21 mouse cellular contexts compared by ENCODE assay signal in the genomic region with DNA sequence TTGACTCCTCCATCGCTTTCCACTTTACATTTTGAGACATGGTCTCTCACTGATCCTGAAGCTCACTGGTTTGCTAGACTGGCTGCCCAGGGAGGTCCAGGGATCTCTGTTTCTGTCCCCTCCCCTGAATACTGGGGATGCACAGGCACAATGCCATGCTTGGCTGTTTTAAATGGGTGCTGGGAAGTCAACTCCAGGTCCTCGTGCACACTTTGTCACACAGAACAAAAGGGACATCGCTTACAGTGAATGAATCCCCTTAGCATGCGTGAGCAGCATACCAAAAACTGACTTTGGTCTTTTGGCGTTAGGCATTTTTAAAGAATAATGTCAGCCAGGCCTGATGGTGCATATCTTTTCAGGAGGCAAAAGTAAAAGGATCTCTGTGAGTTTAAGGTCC.
DNase-seq lines count a peak whose midpoint lies in the region; ATAC-seq and TF ChIP-seq lines count a peak whose summit lies in the region.
"Had no signal": no experiment of that assay in that cellular context is flagged by ENCODE, and none has a peak within 500 bp of the region (broad histone marks: within the 10 kb centered on the region; RNA-seq: fewer than 3 reads in every experiment).

No protein-coding gene starts in this region.

- no peak overlapping the region for H3K4me3 ChIP-seq in hindbrain, embryonic 11.5 days (ENCODE audit: low read depth, low read length)
- no peak overlapping the region for H3K4me3 ChIP-seq in hindbrain, postnatal 0 days (ENCODE audit: low read length)
- H3K4me3 ChIP-seq: embryonic facial prominence, embryonic 12.5 days; heart, embryonic 10.5 days; liver, embryonic 13.5 days had no signal

- no peak overlapping the region for H3K9ac ChIP-seq in hindbrain, embryonic 11.5 days (ENCODE audit: low read depth, low read length)
- no peak overlapping the region for H3K9ac ChIP-seq in hindbrain, postnatal 0 days (replicated peaks; ENCODE audit: low read length)
- H3K9ac ChIP-seq: embryonic facial prominence, embryonic 12.5 days; liver, embryonic 13.5 days had no signal

- no peaks in the 10 kb centered on the region for H3K9me3 ChIP-seq in hindbrain, embryonic 11.5 days (ENCODE audit: control insufficient read depth, low read length)
- H3K9me3 ChIP-seq in hindbrain, postnatal 0 days (ENCODE audit: low read length), result no peaks in the 10 kb centered on the region
- H3K9me3 ChIP-seq: embryonic facial prominence, embryonic 12.5 days; heart, embryonic 10.5 days; liver, embryonic 13.5 days had no signal

- H3K36me3 ChIP-seq in hindbrain, embryonic 11.5 days (ENCODE audit: control insufficient read depth, insufficient read depth, low read length), result no peaks in the 10 kb centered on the region
- no peaks in the 10 kb centered on the region for H3K36me3 ChIP-seq in hindbrain, postnatal 0 days (ENCODE audit: insufficient read depth, low read length)
- H3K36me3 ChIP-seq: embryonic facial prominence, embryonic 12.5 days; heart, embryonic 10.5 days; liver, embryonic 13.5 days had no signal

- DNase-seq in left cerebral cortex, postnatal 4 days, result peak; percentile 4
- DNase-seq in left cerebral cortex, postnatal 25 days (ENCODE audit: low spot score in 2 of 2), result no peak
- DNase-seq in brain, embryonic 14.5 days (ENCODE audit: low read depth), result peak; percentile 48
- DNase-seq in hindbrain, embryonic 11.5 days (ENCODE audit: low spot score), result peak; percentile 64
- peak; percentile 68 for DNase-seq in hindbrain, postnatal 0 days (ENCODE audit: low spot score)
- DNase-seq in gastrocnemius, postnatal 14 days, result no peak
- no peak for DNase-seq in kidney, adult 18-20 months
- DNase-seq: cerebellum, adult 18-20 months; cerebellum, postnatal 36 days; heart, postnatal 4 days; kidney, postnatal 36 days; layer of hippocampus, postnatal 36 days; liver, embryonic 13.5 days; lung, adult 2 months; lung, postnatal 14 days; right cerebral cortex, adult 18-20 months; right cerebral cortex, postnatal 4 days; thymus, postnatal 14 days had no signal

- TF ChIP-seq CTCF in brain, embryonic 14.5 days (IDR thresholded peaks at IDR 0.05; ENCODE audit: borderline replicate concordance, extremely low read depth, insufficient read depth, insufficient read length), result no peak
- no peak for TF ChIP-seq CTCF in hindbrain, postnatal 0 days (IDR thresholded peaks at IDR 0.05; ENCODE audit: low read depth)

- no peak overlapping the region for H3K27ac ChIP-seq in hindbrain, embryonic 11.5 days (ENCODE audit: low read depth, low read length)
- no peak overlapping the region for H3K27ac ChIP-seq in hindbrain, postnatal 0 days
- H3K27ac ChIP-seq: embryonic facial prominence, embryonic 12.5 days; heart, embryonic 10.5 days; liver, embryonic 13.5 days had no signal

- 56% methylated on average over 5 of the region's 5 CpGs for WGBS in hindbrain, embryonic 11.5 days
- 40% methylated on average over 5 of the region's 5 CpGs for WGBS in hindbrain, postnatal 0 days

- ATAC-seq in hindbrain, embryonic 11.5 days (ENCODE audit: low FRiP score), result peak; percentile 84
- peak; percentile 63; the same call in 1 of the 2 replicates for ATAC-seq in hindbrain, postnatal 0 days
- ATAC-seq: intestine, embryonic 16.5 days had no signal

- intact Hi-C loops in left cerebral cortex, postnatal 4 days (cut with DNase I), result no loop called here
- intact Hi-C loops in left cerebral cortex, postnatal 25 days (cut with DNase I), result no loop called here
- intact Hi-C loops in gastrocnemius, postnatal 14 days (cut with DNase I; ENCODE audit: low total_unique reads), result no loop called here

- H3K4me2 ChIP-seq in hindbrain, embryonic 11.5 days (replicated peaks; ENCODE audit: low read depth, low read length), result no peak overlapping the region
- H3K4me2 ChIP-seq in hindbrain, postnatal 0 days (ENCODE audit: low read depth, low read length), result no peak overlapping the region
- H3K4me2 ChIP-seq: embryonic facial prominence, embryonic 12.5 days; liver, embryonic 13.5 days had no signal

- no peak for TF ChIP-seq POLR2A in brain, embryonic 14.5 days (IDR thresholded peaks at IDR 0.05; ENCODE audit: borderline replicate concordance, extremely low read depth, insufficient read depth, insufficient read length, poor library complexity, severe bottlenecking)

- no peaks in the 10 kb centered on the region for H3K4me1 ChIP-seq in hindbrain, embryonic 11.5 days (replicated peaks; ENCODE audit: control insufficient read depth, insufficient read depth, low read length)
- H3K4me1 ChIP-seq in hindbrain, postnatal 0 days (ENCODE audit: insufficient read depth, low read length), result no peaks in the 10 kb centered on the region
- H3K4me1 ChIP-seq: embryonic facial prominence, embryonic 12.5 days; heart, embryonic 10.5 days; liver, embryonic 13.5 days had no signal

- H3K27me3 ChIP-seq in hindbrain, embryonic 11.5 days (ENCODE audit: control insufficient read depth, insufficient read depth, low read length), result no peaks in the 10 kb centered on the region
- no peaks in the 10 kb centered on the region for H3K27me3 ChIP-seq in hindbrain, postnatal 0 days (ENCODE audit: insufficient read depth, low read length)
- H3K27me3 ChIP-seq: embryonic facial prominence, embryonic 12.5 days; liver, embryonic 13.5 days had no signal

Comparison
In these comparisons a context has a peak if more than half of its experiments do, and no peak if none do; other contexts are left out.
1. DNase-seq: peak in left cerebral cortex, postnatal 4 days (single experiment), brain, embryonic 14.5 days (single experiment), hindbrain, embryonic 11.5 days (single experiment) and hindbrain, postnatal 0 days (single experiment); none in left cerebral cortex, postnatal 25 days (0 of 2), gastrocnemius, postnatal 14 days (single experiment) and kidney, adult 18-20 months (single experiment).